Mouse (Mus musculus) liver, embryonic 12.5 days (tissue): ENCODE data around the gene B3galt6. TPM values are rescaled to one million over a fixed set of nuclear protein-coding genes. Genes with fewer than 3 reads are reported as not detected.

Experiments used
- ATAC-seq: fragments of 200-750 bp; cut with Nextera tagmentation; 2 replicates; pipeline ENCODE4 v1.8.0; 2017; ENCODE audit warnings: moderate number of reproducible peaks, mild to moderate bottlenecking, moderate library complexity
- H3K27ac ChIP-seq: fragments of 300-500 bp; sonication (generic); 2 replicates; pipeline ENCODE4 v1.5.1; 2016; ENCODE audit warnings: mild to moderate bottlenecking
- H3K27me3 ChIP-seq: fragments of 300-500 bp; sonication (generic); replicated peaks from 2 replicates; pipeline ENCODE4 v1.6.1; 2016; ENCODE audit warnings: mild to moderate bottlenecking, moderate library complexity
- H3K36me3 ChIP-seq: fragments of 300-500 bp; sonication (generic); 2 replicates; pipeline ENCODE4 v1.6.1; 2016; ENCODE audit warnings: mild to moderate bottlenecking, moderate library complexity
- H3K4me1 ChIP-seq: fragments of 300-500 bp; sonication (generic); 2 replicates; pipeline ENCODE4 v1.6.1; 2016
- H3K4me2 ChIP-seq: fragments of 300-500 bp; sonication (generic); 2 replicates; pipeline ENCODE4 v1.6.1; 2016; ENCODE audit warnings: mild to moderate bottlenecking, moderate library complexity
- H3K4me3 ChIP-seq: fragments of 300-500 bp; sonication (generic); 2 replicates; pipeline ENCODE4 v1.5.1; 2016; ENCODE audit warnings: mild to moderate bottlenecking, moderate library complexity
- H3K9ac ChIP-seq: fragments of 300-500 bp; sonication (generic); 2 replicates; pipeline ENCODE4 v1.6.1; 2016; ENCODE audit warnings: mild to moderate bottlenecking, moderate library complexity
- H3K9me3 ChIP-seq: fragments of 300-500 bp; sonication (generic); replicated peaks from 2 replicates; pipeline ENCODE4 v1.6.1; 2016; ENCODE audit warnings: mild to moderate bottlenecking, moderate library complexity
- WGBS: fragments of 180-500 bp; shearing (Covaris S2); methylation state at CpG from one replicate; pipeline ENCODE4 v1.1.7; 2016; ENCODE audit not compliant: insufficient replicate concordance; 5-methylcytosine and 5-hydroxymethylcytosine counted together
- polyA plus RNA-seq: library from polyadenylated mRNA; unstranded; fragments of >200 nt; fragmentation: Nextera tagmentation; extraction: Ambion mirVana; gene quantifications from 2 replicates; pipeline ENCODE4 v1.2.1, GENCODE M21; 2016

Gene B3galt6
- polyA plus RNA-seq, 1 experiment from 2014 or later: 8.2 TPM

- no peaks in the 10 kb centered on the region for H3K9me3 ChIP-seq
- H3K27me3 ChIP-seq: no peaks in the 10 kb centered on the region
- ATAC-seq: no peak
- H3K27ac ChIP-seq: no peak overlapping the region
- H3K36me3 ChIP-seq: 0 out of 2 replicates have a peak, but pooled peaks cover 3% of the 10 kb centered on the region
- no peak overlapping the region for H3K4me3 ChIP-seq
- peaks cover 11% of the 10 kb centered on the region for H3K4me1 ChIP-seq
- no peak overlapping the region for H3K4me2 ChIP-seq
- no peak overlapping the region for H3K9ac ChIP-seq
- 67% methylated on average over 9 of the region's 9 CpGs for WGBS
Measured at GRCm38 (mm10) chr4:156023520-156023919, 31.1 kb upstream of the B3galt6 start.

GRCm38 (mm10) chr4:156021942-156022419 lies 29.5 kb upstream of the B3galt6 start:
- Histone ChIP-seq H3K36me3 (0 out of 2 replicates have a peak, but pooled peaks cover 3% of the 10 kb centered on the region), H3K27ac (no peak overlapping the region), H3K27me3 (no peaks in the 10 kb centered on the region), H3K9me3 (no peaks in the 10 kb centered on the region), H3K4me1 (peaks cover 11% of the 10 kb centered on the region), H3K4me3 (no peak overlapping the region), H3K9ac (no peak overlapping the region), H3K4me2 (no peak overlapping the region)
- WGBS: 24% methylated on average over 9 of the region's 9 CpGs
- no peak for ATAC-seq

- ATAC-seq: no peak
- Histone ChIP-seq H3K27me3 (no peaks in the 10 kb centered on the region), H3K9ac (no peak overlapping the region), H3K4me1 (peaks cover 11% of the 10 kb centered on the region), H3K4me3 (no peak overlapping the region), H3K4me2 (no peak overlapping the region), H3K9me3 (no peaks in the 10 kb centered on the region), H3K36me3 (0 out of 2 replicates have a peak, but pooled peaks cover 3% of the 10 kb centered on the region), H3K27ac (no peak overlapping the region)
- WGBS: 47% methylated on average over 3 of the region's 3 CpGs
Measured at GRCm38 (mm10) chr4:156021381-156021780, 28.9 kb upstream of the B3galt6 start.

- no peaks in the 10 kb centered on the region for H3K27me3 ChIP-seq
- no peaks in the 10 kb centered on the region for H3K9me3 ChIP-seq
- no peak overlapping the region for H3K27ac ChIP-seq
- no peak overlapping the region for H3K4me3 ChIP-seq
- H3K9ac ChIP-seq: no peak overlapping the region
- 79% methylated on average over 12 of the region's 12 CpGs for whole genome bisulfite sequencing
- H3K4me1 ChIP-seq: peaks cover 11% of the 10 kb centered on the region
- no peak for ATAC-seq
- peaks cover 11% of the 10 kb centered on the region for H3K36me3 ChIP-seq
- no peak overlapping the region for H3K4me2 ChIP-seq
Measured at GRCm38 (mm10) chr4:156019771-156020170, 27.3 kb upstream of the B3galt6 start.

- WGBS: 85% methylated on average over 2 of the region's 2 CpGs
- no peaks in the 10 kb centered on the region for H3K9me3 ChIP-seq
- H3K27ac ChIP-seq: no peak overlapping the region
- no peak overlapping the region for H3K4me3 ChIP-seq
- H3K36me3 ChIP-seq: peaks cover 60% of the 10 kb centered on the region
- no peak overlapping the region for H3K4me2 ChIP-seq
- H3K9ac ChIP-seq: no peak overlapping the region
- H3K4me1 ChIP-seq: no peaks in the 10 kb centered on the region
- no peaks in the 10 kb centered on the region for H3K27me3 ChIP-seq
- no peak for ATAC-seq
Measured at GRCm38 (mm10) chr4:156014436-156014835, 22.0 kb upstream of the B3galt6 start.

- Histone ChIP-seq H3K4me1 (no peaks in the 10 kb centered on the region), H3K36me3 (peaks cover 68% of the 10 kb centered on the region), H3K27ac (no peak within 1 kb of the TSS), H3K27me3 (no peaks in the 10 kb centered on the region), H3K4me3 (no peak within 1 kb of the TSS), H3K9ac (no peak within 1 kb of the TSS), H3K4me2 (no peak within 1 kb of the TSS), H3K9me3 (no peaks in the 10 kb centered on the region)
- 69% methylated on average over 8 of the region's 8 CpGs for WGBS
- ATAC-seq: no peak
Measured at GRCm38 (mm10) chr4:156013637-156014036, 21.2 kb upstream of the B3galt6 start, which contains the start of gene Tnfrsf4. Gene Tnfrsf4 (plus strand): TSS chr4:156013843.

- no peak for ATAC-seq
- no peak overlapping the region for H3K4me3 ChIP-seq
- H3K27me3 ChIP-seq: no peaks in the 10 kb centered on the region
- 88% methylated on average over 4 of the region's 4 CpGs for WGBS
- H3K36me3 ChIP-seq: peaks cover 95% of the 10 kb centered on the region
- no peak overlapping the region for H3K4me2 ChIP-seq
- H3K27ac ChIP-seq: no peak overlapping the region
- H3K4me1 ChIP-seq: no peaks in the 10 kb centered on the region
- H3K9me3 ChIP-seq: no peaks in the 10 kb centered on the region
- H3K9ac ChIP-seq: no peak overlapping the region
Measured at GRCm38 (mm10) chr4:156008369-156008768, 15.9 kb upstream of the B3galt6 start.

- no peak overlapping the region for H3K4me2 ChIP-seq
- no peaks in the 10 kb centered on the region for H3K9me3 ChIP-seq
- peaks cover 95% of the 10 kb centered on the region for H3K36me3 ChIP-seq
- H3K27ac ChIP-seq: no peak overlapping the region
- ATAC-seq: no peak
- H3K9ac ChIP-seq: no peak overlapping the region
- 82% methylated on average over 3 of the region's 3 CpGs for WGBS
- no peaks in the 10 kb centered on the region for H3K27me3 ChIP-seq
- H3K4me3 ChIP-seq: no peak overlapping the region
- H3K4me1 ChIP-seq: no peaks in the 10 kb centered on the region
Measured at GRCm38 (mm10) chr4:156004109-156004508, 11.7 kb upstream of the B3galt6 start.

GRCm38 (mm10) chr4:155993606-155994005 lies 1.2 kb upstream of the B3galt6 start:
- 6% methylated on average over 15 of the region's 15 CpGs for WGBS
- H3K9ac ChIP-seq: peak overlapping the region; percentile 87
- H3K4me1 ChIP-seq: peaks cover 55% of the 10 kb centered on the region
- peak overlapping the region; percentile 81 for H3K4me3 ChIP-seq
- H3K27ac ChIP-seq: peak overlapping the region; percentile 96
- ATAC-seq: no peak
- H3K9me3 ChIP-seq: no peaks in the 10 kb centered on the region
- H3K27me3 ChIP-seq: no peaks in the 10 kb centered on the region
- H3K4me2 ChIP-seq: peak overlapping the region; percentile 100
- H3K36me3 ChIP-seq: peaks cover 43% of the 10 kb centered on the region

GRCm38 (mm10) chr4:155992906-155993547 lies 578 bp upstream of the B3galt6 start:
- peak overlapping the region; percentile 96 for H3K27ac ChIP-seq
- ATAC-seq: peak; percentile 78
- peak overlapping the region; percentile 81 for H3K4me3 ChIP-seq
- peak overlapping the region; percentile 87 for H3K9ac ChIP-seq
- peak overlapping the region; percentile 100 for H3K4me2 ChIP-seq
- no peaks in the 10 kb centered on the region for H3K9me3 ChIP-seq
- peaks cover 60% of the 10 kb centered on the region for H3K4me1 ChIP-seq
- H3K36me3 ChIP-seq: peaks cover 37% of the 10 kb centered on the region
- no peaks in the 10 kb centered on the region for H3K27me3 ChIP-seq
- under 1% methylated on average over 70 of the region's 70 CpGs for WGBS

- Histone ChIP-seq H3K27ac (peak overlapping the region; percentile 96), H3K4me2 (peak overlapping the region; percentile 100), H3K36me3 (peaks cover 25% of the 10 kb centered on the region), H3K27me3 (no peaks in the 10 kb centered on the region), H3K9me3 (no peaks in the 10 kb centered on the region), H3K4me1 (peaks cover 68% of the 10 kb centered on the region), H3K9ac (peak overlapping the region; percentile 87), H3K4me3 (peak overlapping the region; percentile 81)
- 12% methylated on average over 37 of the region's 37 CpGs for WGBS
- no peak for ATAC-seq
Measured at GRCm38 (mm10) chr4:155991908-155992230, 580 bp downstream of the B3galt6 start.

GRCm38 (mm10) chr4:155991211-155991907 lies 1.1 kb downstream of the B3galt6 start:
- peak overlapping the region; percentile 87 for H3K9ac ChIP-seq
- 66% methylated on average over 22 of the region's 22 CpGs for WGBS
- H3K4me1 ChIP-seq: peaks cover 68% of the 10 kb centered on the region
- H3K4me2 ChIP-seq: peak overlapping the region; percentile 100
- H3K4me3 ChIP-seq: peak overlapping the region; percentile 81
- H3K9me3 ChIP-seq: no peaks in the 10 kb centered on the region
- H3K36me3 ChIP-seq: peaks cover 20% of the 10 kb centered on the region
- no peak for ATAC-seq
- peak overlapping the region; percentile 96 for H3K27ac ChIP-seq
- H3K27me3 ChIP-seq: no peaks in the 10 kb centered on the region
